Mouse (Mus musculus) E14TG2a.4 (cell line): ENCODE results near the gene Ccng1.
A peak's percentile ranks its signal among the peaks of the same experiment; 100 is the strongest.

Experiments used
- H3K27me3 ChIP-seq: 2 replicates; pipeline ENCODE4 v1.6.1; 2014; ENCODE audit warnings: low read length, control low read depth; ENCODE audit not compliant: insufficient read depth
- H3K36me3 ChIP-seq: 2 replicates; pipeline ENCODE4 v1.6.1; 2014; ENCODE audit warnings: low read length, control low read depth; ENCODE audit not compliant: insufficient read depth
- H3K4me1 ChIP-seq: replicated peaks from 2 replicates; pipeline ENCODE4 v1.6.1; 2014; ENCODE audit warnings: low read depth, low read length, control low read depth
- H3K4me3 ChIP-seq: replicated peaks from 2 replicates; pipeline ENCODE4 v1.5.1; 2014; ENCODE audit warnings: mild to moderate bottlenecking, low read length
- H3K9me3 ChIP-seq: 2 replicates; pipeline ENCODE4 v1.6.1; 2014; ENCODE audit warnings: low read length, control low read depth
- CTCF ChIP-seq: conservative IDR thresholded peaks from 2 replicates; pipeline ENCODE4 v1.5.1; 2014; ENCODE audit warnings: low read length
- NANOG ChIP-seq: IDR thresholded peaks from 2 replicates; pipeline ENCODE4 v1.6.1; 2014; ENCODE audit warnings: borderline replicate concordance, low read length, mixed read lengths
- POU5F1 ChIP-seq: IDR thresholded peaks from 2 replicates; pipeline ENCODE4 v1.6.1; 2014; ENCODE audit warnings: low read length, borderline replicate concordance

The Ccng1 gene

DNA sequence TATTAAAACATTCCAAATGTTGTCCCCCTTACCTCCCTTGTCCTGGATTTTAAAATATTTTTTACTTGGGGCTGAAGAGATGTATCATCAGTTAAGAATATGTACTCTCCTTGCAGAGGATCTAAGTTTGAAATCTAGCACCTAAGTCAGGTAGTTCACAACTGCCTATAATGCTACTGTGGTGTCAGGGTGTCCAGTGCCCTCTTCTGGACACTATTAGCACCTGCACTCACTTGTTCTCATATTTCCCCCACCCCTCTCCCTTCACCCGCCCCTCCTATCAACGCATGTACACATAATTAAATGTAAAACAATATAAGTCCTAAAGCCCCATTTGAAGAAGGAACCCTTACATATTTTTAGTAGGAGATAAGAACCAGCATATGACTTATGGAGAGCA lies 8.3 kb upstream of the Ccng1 start:
- Histone ChIP-seq H3K4me1 (peaks cover 4% of the 10 kb centered on the region; the same call in 1 of the 2 replicates), H3K9me3 (no peaks in the 10 kb centered on the region), H3K27me3 (no peaks in the 10 kb centered on the region), H3K36me3 (no peaks in the 10 kb centered on the region), H3K4me3 (no peak overlapping the region)
- no peak for TF ChIP-seq NANOG
- peak; percentile 40 for TF ChIP-seq CTCF
- no peak for TF ChIP-seq POU5F1

DNA sequence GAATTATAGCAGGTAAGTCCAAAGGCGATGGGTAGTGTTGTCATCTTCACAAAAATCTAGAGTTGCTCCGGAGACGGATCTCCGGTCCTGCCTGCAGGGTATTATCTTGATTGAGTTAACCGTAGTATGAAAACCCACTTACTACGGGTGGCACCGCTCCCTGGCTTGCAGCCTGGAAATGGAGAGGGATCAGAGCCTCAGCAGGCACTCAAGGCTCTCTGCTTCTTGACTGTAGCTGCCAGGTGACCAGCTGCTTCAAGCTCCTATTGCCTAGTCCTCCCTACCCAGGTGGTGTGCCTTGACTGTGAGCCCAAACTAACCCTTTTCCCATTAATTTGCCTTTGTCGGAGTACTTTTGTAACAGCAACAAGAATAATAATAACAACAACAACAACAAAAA lies 4.8 kb upstream of the Ccng1 start:
- no peak overlapping the region for H3K4me3 ChIP-seq
- H3K27me3 ChIP-seq: no peaks in the 10 kb centered on the region
- no peaks in the 10 kb centered on the region for H3K9me3 ChIP-seq
- peaks cover 17% of the 10 kb centered on the region for H3K4me1 ChIP-seq
- H3K36me3 ChIP-seq: no peaks in the 10 kb centered on the region
- no peak for TF ChIP-seq CTCF
- TF ChIP-seq POU5F1: no peak
- no peak for TF ChIP-seq NANOG

DNA sequence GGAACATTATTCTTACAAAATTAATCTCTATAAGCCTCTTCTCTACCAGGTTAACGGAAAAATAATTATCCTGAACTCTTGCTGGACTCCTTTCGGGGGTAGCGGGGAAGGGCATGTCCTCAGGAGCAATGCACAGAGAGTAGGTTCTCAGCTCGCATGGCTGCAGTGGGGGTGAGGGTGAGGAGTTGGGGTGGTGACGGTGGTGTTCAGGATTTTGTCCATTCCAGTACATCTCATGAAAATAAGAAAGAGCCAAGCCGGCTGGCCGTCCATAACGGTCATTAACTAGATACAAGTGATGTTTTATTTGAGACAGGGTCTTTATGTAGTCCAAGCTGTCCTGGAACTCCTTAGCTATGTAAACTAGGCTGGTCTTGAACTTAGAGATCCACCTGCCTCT lies 857 bp upstream of the Ccng1 start:
- Histone ChIP-seq H3K4me3 (peak overlapping the region; percentile 97), H3K4me1 (peaks cover 38% of the 10 kb centered on the region), H3K27me3 (no peaks in the 10 kb centered on the region), H3K36me3 (peaks cover 34% of the 10 kb centered on the region), H3K9me3 (no peaks in the 10 kb centered on the region)
- TF ChIP-seq CTCF (no peak), NANOG (no peak), POU5F1 (no peak)

DNA sequence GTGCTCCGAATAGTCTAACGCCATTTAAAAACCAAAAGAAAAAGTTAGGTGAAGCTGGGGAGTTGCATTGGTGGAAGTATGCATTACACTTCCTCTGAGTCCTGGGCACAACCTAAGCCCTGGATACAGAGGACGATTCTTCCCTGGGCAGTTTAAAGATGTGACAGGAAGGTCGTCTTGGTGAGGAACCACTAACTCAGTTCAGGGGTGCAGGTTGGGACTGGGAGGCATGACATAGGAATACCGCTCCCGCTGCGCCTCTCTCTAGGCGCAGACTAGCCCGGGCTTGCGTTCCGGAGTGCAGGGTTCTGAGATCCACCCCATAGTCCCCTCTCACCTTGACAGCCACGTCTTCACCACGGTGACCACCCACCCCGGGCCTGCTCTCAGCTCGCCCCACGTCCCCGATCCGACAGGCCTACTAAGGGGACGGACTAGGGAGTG lies 425 bp downstream of the Ccng1 start:
- Histone ChIP-seq H3K4me3 (peak overlapping the region; percentile 97), H3K4me1 (peaks cover 38% of the 10 kb centered on the region), H3K9me3 (no peaks in the 10 kb centered on the region), H3K36me3 (peaks cover 47% of the 10 kb centered on the region), H3K27me3 (no peaks in the 10 kb centered on the region)
- TF ChIP-seq CTCF (no peak), NANOG (no peak), POU5F1 (no peak)

DNA sequence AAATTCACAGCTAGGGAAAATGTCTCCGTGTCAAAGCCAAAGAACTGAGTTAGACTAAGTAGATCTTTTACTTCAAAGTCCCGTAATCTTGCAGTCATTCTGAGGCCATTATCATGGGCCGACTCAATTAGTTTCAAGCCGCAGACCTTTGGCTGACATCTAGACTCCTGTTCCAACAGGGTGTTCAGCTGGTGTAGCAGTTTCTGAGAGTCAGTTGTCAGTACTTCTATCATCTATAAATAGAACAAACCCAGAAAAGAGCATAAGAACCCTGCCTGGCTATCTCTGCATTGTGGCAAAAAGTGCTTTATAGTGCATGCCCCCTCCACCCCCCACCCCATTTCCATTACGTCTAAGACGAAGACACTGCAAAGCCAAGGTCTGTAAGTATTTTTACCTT lies 1.3 kb downstream of the Ccng1 start:
- Histone ChIP-seq H3K4me1 (peaks cover 38% of the 10 kb centered on the region), H3K36me3 (peaks cover 55% of the 10 kb centered on the region), H3K27me3 (no peaks in the 10 kb centered on the region), H3K9me3 (no peaks in the 10 kb centered on the region), H3K4me3 (peak overlapping the region; percentile 97)
- TF ChIP-seq POU5F1: no peak
- TF ChIP-seq CTCF: no peak

DNA sequence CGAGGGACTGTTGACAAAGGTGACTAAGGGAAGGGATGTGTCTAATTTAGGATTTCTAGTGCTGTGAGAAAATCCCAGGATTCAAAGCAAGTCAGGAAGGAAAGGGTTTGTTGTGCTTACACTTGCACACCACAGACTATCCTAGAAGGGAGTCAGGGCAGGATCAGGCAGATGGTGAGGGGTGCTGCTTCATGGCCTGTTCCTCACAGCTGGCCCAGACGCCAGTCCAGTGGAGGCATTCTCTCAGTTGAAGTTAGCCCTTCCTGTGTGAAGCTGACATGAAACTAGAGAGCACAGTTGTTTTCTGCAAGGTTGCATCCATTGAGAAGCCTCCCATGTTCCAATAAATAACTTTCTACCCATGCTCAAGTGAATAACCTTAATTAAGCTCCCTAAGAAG lies 7.4 kb downstream of the Ccng1 start:
- Histone ChIP-seq H3K36me3 (peaks cover 73% of the 10 kb centered on the region), H3K9me3 (no peaks in the 10 kb centered on the region), H3K4me1 (peaks cover 24% of the 10 kb centered on the region), H3K4me3 (no peak overlapping the region), H3K27me3 (no peaks in the 10 kb centered on the region)
- TF ChIP-seq CTCF (no peak), POU5F1 (no peak), NANOG (no peak)

DNA sequence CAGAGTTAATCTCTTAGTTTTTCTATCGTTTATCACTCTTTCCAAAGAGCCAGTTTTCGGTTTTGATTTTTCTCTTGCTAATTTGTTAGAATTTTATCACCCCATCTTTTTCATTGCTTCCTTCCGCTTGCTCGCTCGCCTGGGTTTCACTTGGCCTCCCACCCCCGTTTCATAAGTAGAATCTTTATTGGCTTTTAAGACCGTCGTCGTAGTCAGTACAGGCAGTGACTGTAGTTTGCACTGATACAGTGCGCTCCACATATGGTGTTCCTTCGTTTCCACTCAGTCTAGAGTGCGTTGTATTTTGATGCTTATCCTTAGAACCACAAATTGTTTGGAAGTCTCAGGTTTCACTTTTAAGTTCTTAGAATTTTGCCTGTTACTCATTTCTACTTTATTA lies 8.8 kb downstream of the Ccng1 start:
- Histone ChIP-seq H3K4me1 (peaks cover 19% of the 10 kb centered on the region), H3K4me3 (no peak overlapping the region), H3K36me3 (peaks cover 64% of the 10 kb centered on the region), H3K27me3 (no peaks in the 10 kb centered on the region), H3K9me3 (no peaks in the 10 kb centered on the region)
- TF ChIP-seq POU5F1: no peak
- no peak for TF ChIP-seq NANOG
- TF ChIP-seq CTCF: no peak

DNA sequence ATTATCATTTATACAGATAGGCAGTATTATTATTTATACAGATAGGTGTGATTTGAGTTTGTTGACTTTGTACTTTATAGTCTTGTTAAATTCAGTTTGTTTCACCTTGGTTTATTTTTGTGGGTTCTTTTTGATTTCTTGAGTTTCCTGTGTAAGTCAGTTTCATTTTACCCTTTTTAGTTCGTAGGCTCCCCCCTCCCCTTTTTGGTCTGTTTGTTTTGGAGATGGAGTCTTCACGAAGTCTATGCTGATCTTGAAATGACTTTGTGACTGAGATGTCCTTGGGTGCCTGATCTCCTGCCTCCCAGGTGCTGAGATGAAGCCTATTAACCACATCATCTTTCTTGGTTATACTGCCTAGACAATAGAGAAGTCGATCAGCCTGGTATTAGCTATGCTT lies 10.8 kb downstream of the Ccng1 start:
- peaks cover 19% of the 10 kb centered on the region for H3K4me1 ChIP-seq
- no peaks in the 10 kb centered on the region for H3K9me3 ChIP-seq
- H3K36me3 ChIP-seq: peaks cover 64% of the 10 kb centered on the region
- H3K4me3 ChIP-seq: no peak overlapping the region
- no peak for TF ChIP-seq POU5F1
- no peak for TF ChIP-seq CTCF
- no peak for TF ChIP-seq NANOG
- H3K27me3 ChIP-seq: no peaks in the 10 kb centered on the region

DNA sequence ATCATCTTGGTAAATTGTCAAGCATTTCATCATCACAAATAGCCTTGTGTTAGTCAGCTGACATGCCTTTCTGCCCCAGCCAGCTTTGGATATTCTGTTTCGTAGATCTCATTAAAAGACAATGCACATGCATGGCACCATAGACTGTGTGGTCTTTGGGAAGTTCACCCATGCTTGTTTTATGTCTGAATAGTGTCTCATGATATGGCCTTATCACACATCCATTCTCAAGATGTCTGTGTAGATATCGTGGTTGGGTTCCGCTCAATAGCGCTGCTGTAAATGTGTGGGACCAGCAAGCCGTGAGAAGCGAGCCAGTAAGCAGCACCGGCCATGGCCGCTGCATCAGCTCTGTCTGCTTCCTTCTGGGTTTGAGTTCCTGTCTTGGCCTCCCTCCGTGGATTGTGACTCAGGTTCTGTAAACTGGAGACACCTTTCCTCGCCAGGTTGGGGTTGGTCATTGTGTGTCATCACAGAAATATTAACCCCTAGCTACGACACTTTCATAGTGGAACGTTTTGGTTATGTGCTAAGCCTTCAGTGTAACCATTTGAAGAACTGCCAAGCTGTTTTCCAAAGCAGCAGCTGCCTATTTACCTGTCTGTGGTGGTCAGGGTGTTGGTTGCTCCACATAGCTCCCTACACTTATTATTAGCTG lies 13.4 kb downstream of the Ccng1 start:
- TF ChIP-seq POU5F1 (no peak), CTCF (no peak), NANOG (no peak)

DNA sequence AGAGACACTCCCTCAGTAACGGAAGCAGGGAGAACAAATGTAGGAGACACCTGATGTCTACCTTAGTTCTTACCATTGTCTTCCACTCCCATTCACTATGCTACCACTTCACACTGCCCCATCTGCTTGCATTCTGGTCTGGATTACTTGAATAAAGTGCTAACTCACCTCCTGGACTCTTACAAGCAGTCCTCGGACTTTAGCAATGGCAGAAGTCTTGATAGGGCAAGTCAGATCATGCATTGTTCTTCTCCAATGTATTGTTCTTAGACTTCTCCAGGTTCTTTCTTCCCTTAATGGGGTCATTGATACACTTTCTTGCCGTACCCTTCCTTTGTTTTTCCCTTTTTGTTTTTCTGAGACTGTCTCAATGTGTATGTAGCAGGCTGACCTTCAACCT lies 17.7 kb downstream of the Ccng1 start:
- TF ChIP-seq POU5F1: no peak
- TF ChIP-seq NANOG: peak; percentile 94
- Histone ChIP-seq H3K27me3 (no peaks in the 10 kb centered on the region), H3K36me3 (peaks cover 70% of the 10 kb centered on the region), H3K4me1 (peaks cover 37% of the 10 kb centered on the region), H3K4me3 (peak overlapping the region; percentile 49), H3K9me3 (no peaks in the 10 kb centered on the region)

More for the DNA sequence above, 13.4 kb downstream of the Ccng1 start:
- H3K4me3 ChIP-seq: no peak overlapping the region
- no peaks in the 10 kb centered on the region for H3K9me3 ChIP-seq
- peaks cover 70% of the 10 kb centered on the region for H3K36me3 ChIP-seq
- H3K27me3 ChIP-seq: no peaks in the 10 kb centered on the region
- peaks cover 21% of the 10 kb centered on the region for H3K4me1 ChIP-seq
